Mouse (Mus musculus) adrenal gland, postnatal 10 days (tissue): ENCODE measurements around the gene Cntrob. TPM values are rescaled to one million over a fixed set of nuclear protein-coding genes. Genes with fewer than 3 reads are reported as not detected.
"Not testable (repeated sequence)": the region's sequence is repeated elsewhere in the genome, so short reads cannot be mapped to it uniquely, and the experiment has no call there.

Source experiments
- DNase-seq: peaks from one replicate; pipeline ENCODE4 v3.0.0; 2021; ENCODE audit warnings: mixed read lengths
- total RNA-seq, 2 experiments: library from RNA; stranded (reverse); gene quantifications; 2 replicates each; pipeline ENCODE4 v1.2.3; 2021

Gene Cntrob
- total RNA-seq, 2 experiments from 2014 or later, result 7.8 to 12.6 TPM

DNA sequence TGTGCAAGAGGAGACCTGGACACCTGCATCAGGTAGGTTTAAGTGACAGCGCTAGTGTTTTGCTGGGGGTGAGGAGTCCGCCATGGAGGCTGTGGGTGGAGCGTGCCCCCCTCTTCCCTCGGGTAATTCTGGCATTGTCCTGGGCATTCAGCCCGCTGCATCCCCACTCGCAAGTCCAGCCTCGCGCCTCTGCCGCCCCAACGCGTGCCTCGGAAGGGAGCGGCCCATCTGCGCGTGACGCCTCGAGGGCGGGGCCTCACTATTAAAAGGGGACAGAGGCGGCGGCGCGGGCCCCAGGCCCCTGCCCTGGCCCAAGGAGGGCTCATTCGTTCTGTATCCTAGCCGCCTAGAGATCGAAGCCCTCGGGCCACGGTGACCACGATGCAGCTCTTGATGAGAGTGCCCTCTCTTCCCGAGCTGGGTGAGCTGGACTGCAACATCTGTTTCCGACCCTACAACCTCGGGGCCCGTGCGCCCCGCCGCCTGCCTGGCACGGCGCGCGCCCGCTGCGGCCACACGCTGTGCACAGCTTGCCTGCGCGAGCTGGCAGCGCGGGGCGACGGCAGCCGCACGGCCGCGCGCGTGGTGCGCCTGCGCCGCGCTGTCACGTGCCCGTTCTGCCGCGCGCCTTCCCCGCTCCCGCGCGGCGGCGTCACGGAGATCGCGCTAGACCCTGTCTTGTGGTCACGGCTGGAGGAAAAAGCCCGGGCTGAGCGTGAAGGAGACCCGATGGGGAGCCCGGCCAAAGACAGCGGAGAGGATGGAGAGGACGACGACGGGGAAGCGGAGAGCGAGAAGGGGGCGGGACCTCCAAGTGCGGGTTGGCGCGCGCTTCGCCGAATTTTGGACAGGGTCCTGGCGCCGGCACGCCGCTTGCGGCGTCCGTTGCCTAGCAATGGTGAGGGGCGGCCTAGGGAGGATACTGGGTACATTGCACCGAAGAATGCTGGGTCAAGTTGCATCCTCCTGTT, 16.9 kb upstream of the Cntrob start, which contains the start of gene Rnf227:
Gene Rnf227, plus strand, starts transcription at position 301 of the 971 bp plus-strand sequence.
- peak; percentile 80 for DNase-seq

GRCm38 (mm10) chr11:69334796-69335195, 11.2 kb upstream of the Cntrob start:
- no peak for DNase-seq

DNA sequence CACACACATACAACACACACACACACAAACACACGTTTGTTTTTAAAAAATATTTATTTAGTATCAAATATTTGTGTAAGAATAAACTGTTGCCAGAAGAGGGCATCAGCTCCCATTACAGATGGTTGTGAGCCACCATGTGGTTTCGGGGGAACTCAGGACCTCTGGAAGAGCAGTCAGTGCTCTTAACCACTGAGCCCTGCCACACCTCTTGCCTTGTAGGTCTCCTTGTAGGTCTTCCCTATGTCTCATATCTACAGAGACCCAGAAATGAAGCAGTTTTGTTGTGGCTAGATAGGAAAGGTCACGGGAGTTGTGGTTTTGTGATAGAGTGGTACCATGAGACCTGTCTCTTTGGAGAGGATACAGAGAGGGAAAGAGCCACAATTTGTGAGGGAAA, 10.3 kb upstream of the Cntrob start:
- DNase-seq, result no peak

DNA sequence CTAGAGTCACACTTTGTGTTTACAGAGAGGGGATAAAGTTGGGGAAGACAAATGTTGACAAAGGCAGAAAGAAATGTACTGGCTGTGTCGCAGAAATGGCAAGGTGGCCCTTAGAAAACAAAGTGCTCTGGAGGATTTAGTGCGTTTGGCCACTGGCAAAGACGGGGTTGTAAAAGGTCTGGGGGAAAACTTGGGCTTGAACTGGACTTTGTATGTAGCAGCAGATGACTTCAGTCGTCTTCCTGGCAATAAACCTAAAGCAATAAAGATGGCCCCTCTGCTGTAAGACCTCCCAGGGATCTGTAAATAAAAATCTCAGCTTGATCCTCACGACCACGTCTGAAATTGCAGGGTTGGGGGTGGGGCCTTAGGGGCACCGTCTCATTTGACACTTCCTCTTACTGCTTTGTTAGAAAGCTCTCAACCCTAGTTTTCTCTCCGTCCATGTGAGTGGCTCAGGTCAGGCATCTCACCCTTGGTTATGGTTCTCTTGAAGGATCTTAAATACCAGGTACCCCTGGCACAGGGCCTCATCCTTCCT, 9.2 kb upstream of the Cntrob start:
- DNase-seq, result no peak

DNA sequence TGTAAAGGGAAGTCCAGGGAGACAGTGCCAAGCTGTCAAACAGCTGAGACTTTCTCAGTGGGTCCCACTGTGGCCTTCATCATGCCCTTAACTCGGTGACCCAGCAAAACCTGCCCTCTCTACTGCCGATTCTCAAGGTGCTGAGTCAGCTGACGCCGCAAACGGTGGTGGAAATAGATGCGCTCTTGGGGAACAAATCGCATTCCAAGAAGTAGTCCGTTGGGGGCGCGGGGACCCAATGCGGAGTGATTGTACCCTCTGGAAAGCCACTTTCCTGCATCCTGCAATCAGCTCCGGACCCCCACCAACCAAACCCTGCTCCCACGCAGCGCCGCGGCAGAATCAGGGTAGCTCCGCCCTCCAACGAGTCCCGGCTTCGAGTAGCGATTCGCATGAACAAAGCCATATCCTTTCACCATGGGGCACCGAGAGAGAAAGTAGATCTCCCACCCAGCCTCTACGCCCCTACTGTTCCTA, 8.4 kb upstream of the Cntrob start:
- DNase-seq, result peak; percentile 85

- DNase-seq, result peak; percentile 41
Measured at GRCm38 (mm10) chr11:69331152-69331551, 7.6 kb upstream of the Cntrob start.

GRCm38 (mm10) chr11:69328517-69328916, 4.9 kb upstream of the Cntrob start:
- DNase-seq, result no peak

GRCm38 (mm10) chr11:69327648-69328047, 4.1 kb upstream of the Cntrob start:
- DNase-seq, result no peak

GRCm38 (mm10) chr11:69327157-69327442, 3.5 kb upstream of the Cntrob start:
- DNase-seq, result peak; percentile 47

DNA sequence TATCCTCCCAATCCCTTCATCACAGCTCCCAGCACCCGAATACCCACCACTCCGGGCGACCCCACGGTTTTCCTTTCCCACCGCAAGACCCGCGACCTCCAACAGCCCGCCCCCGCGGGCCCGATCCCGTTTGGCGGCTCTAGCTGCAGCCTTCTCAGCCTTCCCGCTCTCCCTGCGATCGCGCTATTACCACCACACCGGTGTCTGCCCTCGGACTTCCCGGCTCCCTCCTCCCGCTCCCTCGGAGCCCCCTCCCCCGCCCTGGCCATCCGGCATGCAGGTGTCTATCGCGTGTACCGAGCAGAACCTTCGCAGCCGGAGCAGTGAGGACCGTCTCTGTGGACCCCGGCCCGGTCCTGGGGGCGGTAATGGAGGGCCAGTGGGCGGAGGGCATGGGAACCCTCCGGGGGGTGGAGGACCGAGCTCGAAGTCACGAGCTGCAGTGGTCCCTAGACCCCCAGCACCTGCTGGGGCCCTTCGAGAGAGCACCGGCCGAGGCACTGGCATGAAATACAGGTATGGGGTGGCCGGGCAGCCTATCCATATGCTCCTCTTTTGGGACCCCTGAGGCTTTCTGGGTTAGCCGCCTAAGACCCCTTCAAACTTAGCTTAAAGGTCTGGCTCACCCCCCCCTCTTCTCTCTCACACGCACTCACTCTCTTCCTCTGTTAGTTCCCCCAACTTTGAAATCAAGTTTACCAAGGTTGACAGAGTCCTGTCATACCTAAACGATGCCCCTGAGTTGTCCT, 3.0 kb upstream of the Cntrob start:
- DNase-seq, result peak; percentile 48

DNA sequence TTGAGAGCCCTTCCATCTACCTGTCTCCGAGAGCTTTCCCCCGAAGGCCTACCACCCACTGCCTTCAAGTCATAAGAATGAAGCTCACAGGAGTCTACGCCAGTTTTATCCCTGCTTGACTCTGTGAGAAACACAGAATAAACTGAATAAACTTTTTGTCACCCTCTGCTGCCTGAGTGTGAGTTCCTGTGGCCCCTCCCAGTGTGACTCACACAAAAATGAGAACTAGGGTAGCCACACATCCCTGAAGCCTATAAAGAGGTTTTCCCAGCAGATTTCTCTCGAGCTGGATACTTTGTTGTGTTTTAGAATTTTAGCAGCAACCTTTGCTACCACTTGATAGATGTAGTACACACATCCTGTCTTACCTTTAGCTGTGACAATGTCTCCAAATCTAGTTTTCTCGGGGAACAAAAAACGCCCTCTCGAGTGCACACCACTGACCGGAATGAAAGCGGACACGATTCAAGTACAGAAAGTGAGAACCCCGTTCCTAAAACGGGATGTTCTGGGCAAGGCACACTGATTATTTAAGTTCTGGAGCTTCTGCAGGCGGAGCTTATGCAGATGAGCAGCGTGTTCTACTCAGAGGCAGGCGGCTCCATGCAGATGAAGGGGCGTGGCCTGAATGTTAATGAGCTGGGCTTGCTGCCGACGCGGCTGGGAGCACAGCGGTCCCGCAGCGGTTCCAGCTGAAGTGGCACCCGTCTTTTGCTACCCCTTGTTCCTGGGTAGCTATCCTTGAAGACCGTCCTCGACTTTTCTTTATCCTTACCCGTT, 2.2 kb upstream of the Cntrob start, which contains the start of gene Kcnab3:
Gene Kcnab3, plus strand, starts transcription at position 631 of the 780 bp plus-strand sequence.
- DNase-seq, result peak; percentile 91

GRCm38 (mm10) chr11:69324749-69325148, 1.2 kb upstream of the Cntrob start:
- DNase-seq, result no peak

- no peak for DNase-seq
Measured at GRCm38 (mm10) chr11:69322693-69323471, 693 bp downstream of the Cntrob start.

- no peak for DNase-seq
Measured at GRCm38 (mm10) chr11:69322010-69322409, 1.6 kb downstream of the Cntrob start.

DNA sequence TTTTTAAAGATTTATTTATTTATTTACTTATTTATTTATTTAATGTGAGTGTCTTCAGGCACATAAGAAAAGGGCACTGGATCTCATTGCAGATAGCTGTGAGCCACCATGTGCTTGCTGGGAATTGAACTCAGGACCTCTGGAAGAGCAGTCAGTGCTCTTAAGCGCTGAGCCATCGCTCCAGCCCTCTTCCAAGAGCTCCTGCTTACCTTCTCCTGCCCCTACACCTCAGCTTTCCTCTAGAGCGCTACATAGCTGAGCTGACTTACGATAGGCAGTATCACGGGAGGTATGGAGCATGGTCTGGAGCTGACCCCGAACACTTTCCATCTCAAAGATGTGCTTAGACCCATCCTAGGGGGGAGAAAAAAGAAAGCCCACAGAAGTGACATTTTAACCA, 2.0 kb downstream of the Cntrob start:
- DNase-seq, result no peak

DNA sequence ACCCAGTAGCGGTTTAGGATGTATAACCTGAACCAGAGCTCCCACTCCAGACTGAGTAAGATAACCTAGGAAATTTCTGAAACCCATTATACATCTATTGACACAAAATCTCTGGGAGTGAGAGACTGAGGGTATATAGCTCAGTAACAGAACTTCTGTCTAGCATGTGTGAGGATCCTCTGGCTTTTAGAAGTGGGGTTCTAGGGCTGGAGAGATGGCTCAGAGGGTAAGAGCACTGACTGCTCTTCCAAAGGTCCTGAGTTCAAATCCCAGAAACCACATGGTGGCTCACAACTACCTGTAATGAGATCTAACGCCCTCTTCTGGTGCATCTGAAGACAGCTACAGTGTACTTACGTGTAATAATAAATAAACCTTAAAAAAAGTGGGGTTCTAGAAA, 5.6 kb downstream of the Cntrob start:
- DNase-seq, result not testable (repeated sequence)

GRCm38 (mm10) chr11:69316361-69316760, 7.2 kb downstream of the Cntrob start:
- DNase-seq, result no peak

DNA sequence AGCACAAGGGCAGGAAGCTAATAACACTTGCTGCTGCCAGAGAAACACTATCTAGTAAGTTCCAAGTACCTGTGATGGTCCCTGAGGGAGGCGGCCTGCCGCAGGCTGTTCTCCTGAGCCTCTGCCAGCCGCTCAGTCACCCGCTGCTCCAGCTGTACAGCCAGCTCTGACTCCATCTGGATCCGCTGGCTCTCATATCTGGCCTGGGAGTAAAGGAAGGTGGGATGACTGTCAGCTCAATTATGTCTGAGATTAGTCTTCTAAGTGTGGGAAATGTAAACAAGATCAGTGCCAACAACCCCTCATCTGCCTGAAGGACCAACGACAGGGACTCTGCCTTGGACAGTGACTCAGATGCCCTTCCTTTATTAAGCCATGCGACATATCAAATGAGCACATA, 12.3 kb downstream of the Cntrob start:
- DNase-seq, result peak; percentile 58

- no peak for DNase-seq
Measured at GRCm38 (mm10) chr11:69306039-69306438, 17.5 kb downstream of the Cntrob start.

DNA sequence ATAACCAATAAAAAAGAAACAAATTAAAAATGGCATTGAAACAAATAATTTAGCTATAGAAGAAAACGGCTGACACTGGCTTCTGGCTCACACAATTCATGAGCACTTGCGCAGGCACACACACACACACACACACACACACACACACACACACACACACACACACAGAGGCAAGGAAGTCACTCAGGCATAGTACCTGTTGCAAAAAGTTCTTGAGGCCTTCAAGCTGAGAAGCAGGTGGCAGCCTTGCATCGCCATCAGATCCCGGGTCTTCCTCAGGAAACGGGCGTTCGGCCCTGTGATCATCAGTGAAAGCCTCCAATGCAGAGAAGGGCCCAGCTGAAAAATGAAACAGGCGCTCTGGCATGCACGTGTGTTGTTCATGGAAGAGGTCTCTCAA, 18.3 kb downstream of the Cntrob start:
- no peak for DNase-seq

GRCm38 (mm10) chr11:69302817-69303216, 20.8 kb downstream of the Cntrob start:
- DNase-seq, result no peak
